Mouse (Mus musculus) limb, embryonic 14.5 days (tissue): ENCODE data around the gene Art3. TPM values are rescaled to one million over a fixed set of nuclear protein-coding genes. Genes with fewer than 3 reads are reported as not detected.
A peak's percentile ranks its signal among the peaks of the same experiment; 100 is the strongest.

Experiments used
- ATAC-seq: fragments of 200-750 bp; cut with Nextera tagmentation; 2 replicates; pipeline ENCODE4 v1.8.0; 2017; ENCODE audit warnings: low read depth, moderate number of reproducible peaks, moderate TSS enrichment; ENCODE audit not compliant: low FRiP score
- DNase-seq: peaks from one replicate; pipeline ENCODE4 v3.0.0-alpha.2; 2015; ENCODE audit warnings: low spot score
- H3K27ac ChIP-seq: fragments of 300-500 bp; sonication (generic); replicated peaks from 2 replicates; pipeline ENCODE4 v1.5.1; 2014; ENCODE audit warnings: low read depth, mild to moderate bottlenecking, low read length, moderate library complexity, mixed read lengths
- H3K27me3 ChIP-seq: fragments of 300-500 bp; sonication (generic); 2 replicates; pipeline ENCODE4 v1.6.1; 2014; ENCODE audit warnings: low read length, mixed read lengths; ENCODE audit not compliant: control insufficient read depth, insufficient read depth
- H3K36me3 ChIP-seq: fragments of 300-500 bp; sonication (generic); 2 replicates; pipeline ENCODE4 v1.6.1; 2014; ENCODE audit warnings: mild to moderate bottlenecking, low read length, moderate library complexity, mixed read lengths; ENCODE audit not compliant: control insufficient read depth, insufficient read depth
- H3K4me1 ChIP-seq: fragments of 300-500 bp; sonication (generic); 2 replicates; pipeline ENCODE4 v1.6.1; 2014; ENCODE audit warnings: antibody characterized with exemption, low read length, mixed read lengths; ENCODE audit not compliant: control insufficient read depth, insufficient read depth
- H3K4me2 ChIP-seq: fragments of 300-500 bp; sonication (generic); replicated peaks from 2 replicates; pipeline ENCODE4 v1.6.1; 2014; ENCODE audit warnings: low read depth, mild to moderate bottlenecking, low read length, moderate library complexity; ENCODE audit not compliant: severe bottlenecking
- H3K4me3 ChIP-seq: fragments of 300-500 bp; sonication (generic); replicated peaks from 2 replicates; pipeline ENCODE4 v1.5.1; 2014; ENCODE audit warnings: low read length
- H3K9ac ChIP-seq: fragments of 300-500 bp; sonication (generic); 2 replicates; pipeline ENCODE4 v1.6.1; 2014; ENCODE audit warnings: mild to moderate bottlenecking, low read depth, low read length, moderate library complexity; ENCODE audit not compliant: severe bottlenecking
- H3K9me3 ChIP-seq: fragments of 300-500 bp; sonication (generic); 2 replicates; pipeline ENCODE4 v1.6.1; 2016; ENCODE audit warnings: low read length; ENCODE audit not compliant: control insufficient read depth
- POLR2A ChIP-seq: fragments of 200-500 bp; IDR thresholded peaks from 2 replicates; pipeline ENCODE4 v1.8.0; 2012; ENCODE audit warnings: inconsistent platforms, mild to moderate bottlenecking, moderate library complexity, borderline replicate concordance; ENCODE audit not compliant: insufficient read depth, insufficient read length; ENCODE audit errors: extremely low read depth
- whole genome bisulfite sequencing: fragments of 180-500 bp; shearing (Covaris S2); extraction: QIAGEN DNeasy Blood & Tissue Kit; methylation state at CpG from one replicate; pipeline ENCODE4 v1.1.7; 2014; 5-methylcytosine and 5-hydroxymethylcytosine counted together
- polyA plus RNA-seq, 2 experiments: library from polyadenylated mRNA; depleted of rRNA in 1 of 2; stranded (reverse) in 1 of 2; unstranded in 1 of 2; fragments of >200 nt; fragmentation: Nextera tagmentation in 1 of 2; extraction: Ambion mirVana in 1 of 2; gene quantifications; 2 replicates each; pipeline versions ENCODE4 v1.2.1 to v1.2.3; 2012 to 2014

Gene Art3
- polyA plus RNA-seq, 2 experiments, result 7.7 to 9.6 TPM

GRCm38 (mm10) chr5:92323264-92323663 is 8.4 kb upstream of the Art3 start:
- H3K9ac ChIP-seq, result no peak overlapping the region
- WGBS, result 62% methylated on average over 5 of the region's 5 CpGs
- no peak for TF ChIP-seq POLR2A
- no peaks in the 10 kb centered on the region for H3K4me1 ChIP-seq
- no peaks in the 10 kb centered on the region for H3K9me3 ChIP-seq
- no peaks in the 10 kb centered on the region for H3K36me3 ChIP-seq
- H3K27ac ChIP-seq, result no peak overlapping the region
- peak; percentile 50; the same call in 1 of the 2 replicates for ATAC-seq
- no peak overlapping the region for H3K4me2 ChIP-seq
- H3K27me3 ChIP-seq, result no peaks in the 10 kb centered on the region
- DNase-seq, result peak; percentile 84
- H3K4me3 ChIP-seq, result no peak overlapping the region

GRCm38 (mm10) chr5:92327367-92327766 is 4.3 kb upstream of the Art3 start:
- Histone ChIP-seq H3K27me3 (no peaks in the 10 kb centered on the region), H3K4me1 (peaks cover 9% of the 10 kb centered on the region), H3K9me3 (no peaks in the 10 kb centered on the region), H3K4me2 (no peak overlapping the region), H3K4me3 (no peak overlapping the region), H3K27ac (no peak overlapping the region), H3K36me3 (no peaks in the 10 kb centered on the region), H3K9ac (no peak overlapping the region)
- DNase-seq (no peak), ATAC-seq (no peak)
- TF ChIP-seq POLR2A, result no peak
- 77% methylated on average over 6 of the region's 6 CpGs for WGBS

- TF ChIP-seq POLR2A, result no peak
- H3K9me3 ChIP-seq, result no peaks in the 10 kb centered on the region
- no peak within 1 kb of the TSS for H3K4me2 ChIP-seq
- H3K27ac ChIP-seq, result no peak within 1 kb of the TSS
- no peak within 1 kb of the TSS for H3K4me3 ChIP-seq
- H3K36me3 ChIP-seq, result no peaks in the 10 kb centered on the region
- no peak for ATAC-seq
- H3K27me3 ChIP-seq, result no peaks in the 10 kb centered on the region
- peaks cover 11% of the 10 kb centered on the region for H3K4me1 ChIP-seq
- WGBS, result 74% methylated on average over 7 of the region's 7 CpGs
- no peak for DNase-seq
- no peak within 1 kb of the TSS for H3K9ac ChIP-seq
Measured at GRCm38 (mm10) chr5:92327929-92328328, 3.7 kb upstream of the Art3 start, which contains the start of gene Cxcl9. Cxcl9 (minus strand) TSS chr5:92328079.

GRCm38 (mm10) chr5:92331122-92331521 is 505 bp upstream of the Art3 start:
- Histone ChIP-seq H3K27me3 (no peaks in the 10 kb centered on the region), H3K4me3 (no peak overlapping the region), H3K9ac (no peak overlapping the region), H3K36me3 (no peaks in the 10 kb centered on the region), H3K27ac (no peak overlapping the region), H3K4me1 (peaks cover 11% of the 10 kb centered on the region), H3K4me2 (no peak overlapping the region), H3K9me3 (no peaks in the 10 kb centered on the region)
- DNase-seq (no peak), ATAC-seq (no peak)
- 90% methylated on average over 12 of the region's 12 CpGs for WGBS
- no peak for TF ChIP-seq POLR2A

- Histone ChIP-seq H3K27ac (peak overlapping the region; percentile 68), H3K4me3 (no peak overlapping the region), H3K4me1 (peaks cover 11% of the 10 kb centered on the region), H3K36me3 (no peaks in the 10 kb centered on the region), H3K9ac (no peak overlapping the region), H3K9me3 (no peaks in the 10 kb centered on the region), H3K27me3 (no peaks in the 10 kb centered on the region), H3K4me2 (peak overlapping the region; percentile 15; the same call in 1 of the 2 replicates)
- TF ChIP-seq POLR2A, result no peak
- WGBS, result 55% methylated on average over 9 of the region's 9 CpGs
- DNase-seq (peak; percentile 89), ATAC-seq (peak; percentile 90)
Measured at GRCm38 (mm10) chr5:92332359-92332840, 773 bp downstream of the Art3 start.

DNA sequence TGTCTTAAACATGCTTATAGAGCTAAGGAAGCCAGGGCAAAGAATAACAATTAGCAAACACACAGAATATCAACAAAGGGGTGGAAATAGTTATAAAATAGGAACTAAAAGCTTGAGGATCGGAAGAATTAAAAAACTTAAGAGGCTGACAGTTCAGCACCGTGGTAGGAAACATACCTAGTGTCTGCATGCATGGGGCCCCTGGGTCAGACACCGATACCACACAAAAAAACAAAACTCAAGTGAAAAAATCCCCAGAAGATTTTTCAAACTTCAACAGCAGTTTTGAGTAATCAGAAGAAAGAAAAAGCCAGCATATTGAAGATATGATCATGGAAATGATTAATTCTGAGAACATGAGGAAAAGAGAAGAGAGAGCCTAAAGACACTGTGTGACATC is 5.1 kb downstream of the Art3 start:
- Histone ChIP-seq H3K9ac (no peak overlapping the region), H3K27ac (no peak overlapping the region), H3K4me3 (no peak overlapping the region), H3K9me3 (no peaks in the 10 kb centered on the region), H3K4me2 (no peak overlapping the region), H3K36me3 (no peaks in the 10 kb centered on the region), H3K4me1 (peaks cover 8% of the 10 kb centered on the region), H3K27me3 (no peaks in the 10 kb centered on the region)
- TF ChIP-seq POLR2A, result no peak
- WGBS, result 74% methylated on average over 3 of the region's 3 CpGs
- DNase-seq, result no peak
- ATAC-seq, result no peak
